10 mouse cellular contexts compared by ENCODE assay signal in genomic region chr12:100839079-100839600, GRCm38 (mm10).
DNase-seq lines count a peak whose midpoint lies in the region; ATAC-seq and TF ChIP-seq lines count a peak whose summit lies in the region.
"Had no signal": no experiment of that assay in that cellular context is flagged by ENCODE, and none has a peak within 500 bp of the region (broad histone marks: within the 10 kb centered on the region; RNA-seq: fewer than 3 reads in every experiment).

No protein-coding gene starts in this region.

- no peaks in the 10 kb centered on the region for H3K27me3 ChIP-seq in hindbrain, embryonic 16.5 days (replicated peaks; ENCODE audit: control insufficient read depth, insufficient read depth, low read length)
- no peaks in the 10 kb centered on the region for H3K27me3 ChIP-seq in hindbrain, embryonic 12.5 days
- H3K27me3 ChIP-seq in G1E (ENCODE audit: insufficient read depth, low read length): peaks cover 16% of the 10 kb centered on the region
- no peaks in the 10 kb centered on the region for H3K27me3 ChIP-seq in intestine, embryonic 16.5 days (replicated peaks; ENCODE audit: control insufficient read depth, insufficient read depth, low read length)
- H3K27me3 ChIP-seq: liver, embryonic 15.5 days had no signal

- TF ChIP-seq CTCF in G1E (IDR thresholded peaks at IDR 0.05; ENCODE audit: low read depth, low read length): no peak

- ATAC-seq in hindbrain, embryonic 16.5 days: 0 out of 2 replicates have a peak, but pooled peaks have one; percentile 43
- ATAC-seq in hindbrain, embryonic 12.5 days (ENCODE audit: low FRiP score): no peak
- ATAC-seq in G1E (ENCODE audit: extremely low read depth, insufficient number of reproducible peaks, low FRiP score, poor library complexity, severe bottlenecking): 0 out of 2 replicates have a peak, but pooled peaks have one; percentile 19
- peak; percentile 65; the same call in 1 of the 2 replicates for ATAC-seq in intestine, embryonic 16.5 days

- H3K27ac ChIP-seq in hindbrain, embryonic 16.5 days (ENCODE audit: low read depth, low read length): no peak overlapping the region
- no peak overlapping the region for H3K27ac ChIP-seq in hindbrain, embryonic 12.5 days
- H3K27ac ChIP-seq in intestine, embryonic 16.5 days (ENCODE audit: low read length): no peak overlapping the region
- H3K27ac ChIP-seq: hindbrain, embryonic 14.5 days; liver, embryonic 15.5 days had no signal

- H3K4me3 ChIP-seq in hindbrain, embryonic 16.5 days (ENCODE audit: low read length): no peak overlapping the region
- H3K4me3 ChIP-seq in hindbrain, embryonic 12.5 days: no peak overlapping the region
- H3K4me3 ChIP-seq in G1E (ENCODE audit: low read depth, low read length): no peak overlapping the region
- no peak overlapping the region for H3K4me3 ChIP-seq in intestine, embryonic 16.5 days (ENCODE audit: low read length)
- H3K4me3 ChIP-seq: liver, embryonic 15.5 days had no signal

- no peaks in the 10 kb centered on the region for H3K4me1 ChIP-seq in hindbrain, embryonic 16.5 days (ENCODE audit: control insufficient read depth, insufficient read depth, low read depth, low read length)
- peaks cover 6% of the 10 kb centered on the region; the same call in 1 of the 2 replicates for H3K4me1 ChIP-seq in hindbrain, embryonic 12.5 days
- peaks cover 27% of the 10 kb centered on the region for H3K4me1 ChIP-seq in G1E (ENCODE audit: insufficient read depth, low read depth, low read length)
- H3K4me1 ChIP-seq in intestine, embryonic 16.5 days (ENCODE audit: control insufficient read depth, insufficient read depth, low read length): no peaks in the 10 kb centered on the region
- H3K4me1 ChIP-seq: liver, embryonic 15.5 days had no signal

- DNase-seq in B cell, adult 2 months: peak; percentile 41 to 43
- DNase-seq in G1E (ENCODE audit: low spot score): no peak
- DNase-seq in embryo, embryonic 9.5 days (ENCODE audit: extremely low spot score): no peak
- DNase-seq in kidney, postnatal 14 days: no peak
- DNase-seq: right cerebral cortex, postnatal 4 days had no signal

- no peaks in the 10 kb centered on the region for H3K9me3 ChIP-seq in hindbrain, embryonic 16.5 days (ENCODE audit: control insufficient read depth, low read length)
- no peaks in the 10 kb centered on the region for H3K9me3 ChIP-seq in hindbrain, embryonic 12.5 days (replicated peaks)
- no peaks in the 10 kb centered on the region for H3K9me3 ChIP-seq in G1E (replicated peaks)
- H3K9me3 ChIP-seq in intestine, embryonic 16.5 days (ENCODE audit: control insufficient read depth, low read length): no peaks in the 10 kb centered on the region
- H3K9me3 ChIP-seq: liver, embryonic 15.5 days had no signal

- no peak overlapping the region for H3K4me2 ChIP-seq in hindbrain, embryonic 16.5 days (ENCODE audit: low read length)
- H3K4me2 ChIP-seq in hindbrain, embryonic 12.5 days (replicated peaks): no peak overlapping the region
- H3K4me2 ChIP-seq in intestine, embryonic 16.5 days (ENCODE audit: low read depth, low read length): no peak overlapping the region
- H3K4me2 ChIP-seq: hindbrain, embryonic 14.5 days; liver, embryonic 15.5 days had no signal

- 31% methylated on average over 8 of the region's 8 CpGs for WGBS in hindbrain, embryonic 16.5 days
- 34% methylated on average over 8 of the region's 8 CpGs for WGBS in hindbrain, embryonic 12.5 days
- WGBS in intestine, embryonic 16.5 days: 31% methylated on average over 8 of the region's 8 CpGs

- H3K9ac ChIP-seq in hindbrain, embryonic 16.5 days (ENCODE audit: low read depth, low read length): no peak overlapping the region
- H3K9ac ChIP-seq in hindbrain, embryonic 12.5 days: no peak overlapping the region
- H3K9ac ChIP-seq in intestine, embryonic 16.5 days (ENCODE audit: low read depth, low read length): no peak overlapping the region
- H3K9ac ChIP-seq: hindbrain, embryonic 14.5 days; liver, embryonic 15.5 days had no signal

- no peaks in the 10 kb centered on the region for H3K36me3 ChIP-seq in hindbrain, embryonic 16.5 days (ENCODE audit: control insufficient read depth, insufficient read depth, low read length)
- no peaks in the 10 kb centered on the region for H3K36me3 ChIP-seq in hindbrain, embryonic 12.5 days
- H3K36me3 ChIP-seq in G1E (replicated peaks): no peaks in the 10 kb centered on the region
- no peaks in the 10 kb centered on the region for H3K36me3 ChIP-seq in intestine, embryonic 16.5 days (ENCODE audit: control insufficient read depth, insufficient read depth, low read length)
- H3K36me3 ChIP-seq: liver, embryonic 15.5 days had no signal

Comparison
In these comparisons a context has a peak if more than half of its experiments do, and no peak if none do; other contexts are left out.
1. DNase-seq: peak in B cell, adult 2 months (2 of 2); none in G1E (single experiment), embryo, embryonic 9.5 days (single experiment) and kidney, postnatal 14 days (single experiment).